Mouse (Mus musculus) stomach, embryonic 16.5 days (tissue): ENCODE data around the gene Ccna1. TPM values are rescaled to one million over a fixed set of nuclear protein-coding genes. Genes with fewer than 3 reads are reported as not detected.

Experiments used
- ATAC-seq: fragments of 200-750 bp; cut with Nextera tagmentation; 2 replicates; pipeline ENCODE4 v1.8.0; 2017; ENCODE audit warnings: moderate number of reproducible peaks, moderate TSS enrichment; ENCODE audit not compliant: insufficient read depth, low FRiP score
- H3K27ac ChIP-seq: fragments of 300-500 bp; sonication (generic); 2 replicates; pipeline ENCODE4 v1.5.1; 2014; ENCODE audit warnings: low read length
- H3K27me3 ChIP-seq: fragments of 300-500 bp; sonication (generic); 2 replicates; pipeline ENCODE4 v1.6.1; 2014; ENCODE audit warnings: low read length, control low read depth, mixed read lengths; ENCODE audit not compliant: control insufficient read depth, insufficient read depth
- H3K36me3 ChIP-seq: fragments of 300-500 bp; sonication (generic); 2 replicates; pipeline ENCODE4 v1.6.1; 2014; ENCODE audit warnings: low read length; ENCODE audit not compliant: control insufficient read depth, insufficient read depth
- H3K4me1 ChIP-seq: fragments of 300-500 bp; sonication (generic); 2 replicates; pipeline ENCODE4 v1.6.1; 2014; ENCODE audit warnings: low read length, control low read depth, mixed read lengths; ENCODE audit not compliant: control insufficient read depth, insufficient read depth
- H3K4me2 ChIP-seq: fragments of 300-500 bp; sonication (generic); 2 replicates; pipeline ENCODE4 v1.6.1; 2014; ENCODE audit warnings: low read depth, low read length, mixed read lengths
- H3K4me3 ChIP-seq: fragments of 300-500 bp; sonication (generic); replicated peaks from 2 replicates; pipeline ENCODE4 v1.5.1; 2014; ENCODE audit warnings: mild to moderate bottlenecking, low read length
- H3K9ac ChIP-seq: fragments of 300-500 bp; sonication (generic); 2 replicates; pipeline ENCODE4 v1.6.1; 2014; ENCODE audit warnings: low read length
- H3K9me3 ChIP-seq: fragments of 300-500 bp; sonication (generic); replicated peaks from 2 replicates; pipeline ENCODE4 v1.6.1; 2016; ENCODE audit warnings: low read length, control low read depth; ENCODE audit not compliant: control insufficient read depth
- WGBS: fragments of 180-500 bp; shearing (Covaris S2); extraction: QIAGEN DNeasy Blood & Tissue Kit; methylation state at CpG from one replicate; pipeline ENCODE4 v1.1.7; 2014; 5-methylcytosine and 5-hydroxymethylcytosine counted together
- polyA plus RNA-seq: library from polyadenylated mRNA; unstranded; fragments of >200 nt; fragmentation: Nextera tagmentation; extraction: Ambion mirVana; gene quantifications from 2 replicates; pipeline ENCODE4 v1.2.1, GENCODE M21; 2015

Ccna1 gene
- 1.6 and 1.8 TPM in 2 replicates for polyA plus RNA-seq

- Histone ChIP-seq H3K4me1 (peaks cover 10% of the 10 kb centered on the region; the same call in 1 of the 2 replicates), H3K4me2 (peak within 1 kb of the TSS; percentile 99), H3K27ac (no peak within 1 kb of the TSS), H3K4me3 (peak within 1 kb of the TSS; percentile 64), H3K27me3 (peaks cover 12% of the 10 kb centered on the region), H3K36me3 (no peaks in the 10 kb centered on the region), H3K9ac (peak within 1 kb of the TSS; percentile 67), H3K9me3 (no peaks in the 10 kb centered on the region)
- ATAC-seq, result peak; percentile 95
- under 1% methylated on average over 72 of the region's 73 CpGs for WGBS
Observed at GRCm38 (mm10) chr3:55055038-55055746, at the start of gene Ccna1. Ccna1 (minus strand) TSS chr3:55055501.

GRCm38 (mm10) chr3:55101092-55101491 is 45.8 kb upstream of the Ccna1 start:
- Histone ChIP-seq H3K27me3 (no peaks in the 10 kb centered on the region), H3K9ac (no peak overlapping the region), H3K9me3 (no peaks in the 10 kb centered on the region), H3K4me3 (no peak overlapping the region), H3K4me2 (no peak overlapping the region), H3K4me1 (0 out of 2 replicates have a peak, but pooled peaks cover 4% of the 10 kb centered on the region), H3K36me3 (no peaks in the 10 kb centered on the region), H3K27ac (no peak overlapping the region)
- no peak for ATAC-seq

DNA sequence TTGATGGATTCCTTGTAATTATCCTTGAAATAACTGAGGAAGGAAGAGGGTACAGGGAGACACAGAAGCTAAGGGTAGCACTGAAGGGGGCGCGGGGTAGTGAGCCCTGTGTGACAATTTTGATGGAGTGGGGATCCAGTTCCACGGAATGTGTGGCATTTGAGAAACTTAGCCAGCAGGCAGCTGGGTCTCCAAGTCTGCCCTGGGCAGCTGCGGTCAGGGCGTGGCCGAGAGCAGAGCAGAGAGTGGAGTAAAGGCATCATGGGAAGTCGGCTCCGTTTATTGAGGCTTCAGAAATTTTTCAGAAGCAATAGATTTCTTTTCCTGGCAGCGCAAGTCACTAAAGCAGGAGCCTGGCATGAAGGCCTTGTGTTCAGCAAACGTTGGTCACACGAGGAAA is 43.7 kb upstream of the Ccna1 start:
- Histone ChIP-seq H3K4me3 (no peak overlapping the region), H3K4me1 (0 out of 2 replicates have a peak, but pooled peaks cover 4% of the 10 kb centered on the region), H3K4me2 (no peak overlapping the region), H3K9me3 (no peaks in the 10 kb centered on the region), H3K36me3 (no peaks in the 10 kb centered on the region), H3K27me3 (no peaks in the 10 kb centered on the region), H3K27ac (no peak overlapping the region), H3K9ac (no peak overlapping the region; the same call in 1 of the 2 replicates)
- 55% methylated on average over 11 of the region's 11 CpGs for WGBS
- ATAC-seq, result no peak

DNA sequence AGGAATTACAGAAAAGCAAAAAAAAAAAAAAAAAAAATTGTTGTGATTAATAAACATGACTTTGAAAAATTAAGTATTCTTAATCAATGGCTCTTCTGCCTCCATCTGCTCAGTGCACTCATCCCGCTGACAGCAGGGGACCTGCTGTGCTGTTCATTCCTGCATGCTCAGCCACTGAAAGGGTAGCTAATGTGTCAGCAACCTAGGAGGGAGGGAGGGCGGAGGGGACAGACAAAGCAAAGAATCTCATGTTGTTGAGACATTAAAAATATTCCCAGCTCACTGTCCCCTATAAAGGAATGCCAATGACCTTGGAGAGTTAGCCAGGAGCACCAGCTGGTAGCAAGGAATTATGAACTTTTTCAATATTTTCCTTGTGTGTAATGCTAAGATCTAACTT is 42.7 kb upstream of the Ccna1 start:
- Histone ChIP-seq H3K9ac (no peak overlapping the region), H3K9me3 (no peaks in the 10 kb centered on the region), H3K4me3 (no peak overlapping the region), H3K4me2 (no peak overlapping the region), H3K36me3 (no peaks in the 10 kb centered on the region), H3K27me3 (no peaks in the 10 kb centered on the region), H3K27ac (no peak overlapping the region), H3K4me1 (0 out of 2 replicates have a peak, but pooled peaks cover 4% of the 10 kb centered on the region)
- ATAC-seq, result no peak
- WGBS, result 78% methylated on average over 2 of the region's 2 CpGs

DNA sequence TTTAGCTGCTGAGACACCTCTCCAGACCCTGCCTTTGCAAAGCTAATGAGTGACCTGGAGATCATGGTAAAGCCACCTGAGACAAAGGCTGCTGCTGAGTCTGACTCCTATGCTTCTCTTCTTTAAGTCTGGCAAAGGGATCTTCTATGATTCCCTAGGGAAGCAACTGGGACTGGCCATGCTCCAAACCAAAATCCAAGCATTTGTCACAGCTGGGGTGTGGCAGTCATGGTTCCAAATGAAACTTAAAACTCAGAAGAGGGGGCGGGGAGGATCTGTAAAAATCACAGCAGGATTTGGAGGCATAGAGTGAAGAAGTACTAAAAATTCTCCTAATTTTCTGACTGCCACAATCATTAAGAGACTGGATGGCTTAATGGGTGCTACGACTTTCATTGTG is 41.9 kb upstream of the Ccna1 start:
- H3K4me2 ChIP-seq, result no peak overlapping the region
- no peak overlapping the region for H3K9ac ChIP-seq
- H3K4me1 ChIP-seq, result 0 out of 2 replicates have a peak, but pooled peaks cover 4% of the 10 kb centered on the region
- H3K9me3 ChIP-seq, result no peaks in the 10 kb centered on the region
- ATAC-seq, result no peak
- no peak overlapping the region for H3K4me3 ChIP-seq
- no peak overlapping the region for H3K27ac ChIP-seq
- no peaks in the 10 kb centered on the region for H3K36me3 ChIP-seq
- no peaks in the 10 kb centered on the region for H3K27me3 ChIP-seq
- WGBS, result 76% methylated on average over 2 of the region's 2 CpGs

- Histone ChIP-seq H3K36me3 (no peaks in the 10 kb centered on the region), H3K9ac (no peak overlapping the region), H3K4me2 (0 out of 2 replicates have a peak overlapping the region, but pooled peaks have one; percentile 14), H3K4me3 (no peak overlapping the region), H3K27ac (peak overlapping the region; percentile 76; the same call in 1 of the 2 replicates), H3K4me1 (0 out of 2 replicates have a peak, but pooled peaks cover 4% of the 10 kb centered on the region), H3K9me3 (no peaks in the 10 kb centered on the region), H3K27me3 (no peaks in the 10 kb centered on the region)
- no peak; the same call in 1 of the 2 replicates for ATAC-seq
- 52% methylated on average over 2 of the region's 2 CpGs for WGBS
Observed at GRCm38 (mm10) chr3:55096655-55097005, 41.3 kb upstream of the Ccna1 start.

GRCm38 (mm10) chr3:55095968-55096654 is 40.8 kb upstream of the Ccna1 start:
- peak overlapping the region; percentile 76; the same call in 1 of the 2 replicates for H3K27ac ChIP-seq
- no peak overlapping the region for H3K9ac ChIP-seq
- 0 out of 2 replicates have a peak, but pooled peaks cover 4% of the 10 kb centered on the region for H3K4me1 ChIP-seq
- H3K27me3 ChIP-seq, result no peaks in the 10 kb centered on the region
- no peak overlapping the region for H3K4me3 ChIP-seq
- no peaks in the 10 kb centered on the region for H3K9me3 ChIP-seq
- peak; percentile 90 for ATAC-seq
- peak overlapping the region; percentile 14; the same call in 1 of the 2 replicates for H3K4me2 ChIP-seq
- no peaks in the 10 kb centered on the region for H3K36me3 ChIP-seq
- WGBS, result 34% methylated on average over 8 of the region's 8 CpGs

GRCm38 (mm10) chr3:55093161-55093560 is 37.9 kb upstream of the Ccna1 start:
- no peak overlapping the region for H3K4me3 ChIP-seq
- no peak overlapping the region for H3K9ac ChIP-seq
- H3K36me3 ChIP-seq, result no peaks in the 10 kb centered on the region
- no peaks in the 10 kb centered on the region for H3K9me3 ChIP-seq
- WGBS, result 88% methylated on average over 1 of the region's 1 CpGs
- no peak overlapping the region for H3K27ac ChIP-seq
- no peaks in the 10 kb centered on the region for H3K27me3 ChIP-seq
- no peak overlapping the region for H3K4me2 ChIP-seq
- ATAC-seq, result no peak
- 0 out of 2 replicates have a peak, but pooled peaks cover 4% of the 10 kb centered on the region for H3K4me1 ChIP-seq

- Histone ChIP-seq H3K27me3 (no peaks in the 10 kb centered on the region), H3K4me2 (no peak overlapping the region), H3K9me3 (no peaks in the 10 kb centered on the region), H3K36me3 (no peaks in the 10 kb centered on the region), H3K9ac (no peak overlapping the region), H3K4me3 (no peak overlapping the region), H3K27ac (no peak overlapping the region), H3K4me1 (no peaks in the 10 kb centered on the region)
- peak; percentile 73; the same call in 1 of the 2 replicates for ATAC-seq
- 63% methylated on average over 4 of the region's 4 CpGs for WGBS
Observed at GRCm38 (mm10) chr3:55089291-55089690, 34.0 kb upstream of the Ccna1 start.
